Mouse (Mus musculus) heart, postnatal 0 days (tissue): ENCODE measurements around the gene Carmil1.

Experiments used
- CTCF ChIP-seq: IDR thresholded peaks from 2 replicates; pipeline ENCODE4 v1.5.1; 2016; ENCODE audit warnings: antibody characterized with exemption, control low read depth, low read depth
- EP300 ChIP-seq: IDR thresholded peaks from 2 replicates; pipeline ENCODE4 v1.6.1; 2016; ENCODE audit warnings: antibody characterized with exemption, low read depth

DNA sequence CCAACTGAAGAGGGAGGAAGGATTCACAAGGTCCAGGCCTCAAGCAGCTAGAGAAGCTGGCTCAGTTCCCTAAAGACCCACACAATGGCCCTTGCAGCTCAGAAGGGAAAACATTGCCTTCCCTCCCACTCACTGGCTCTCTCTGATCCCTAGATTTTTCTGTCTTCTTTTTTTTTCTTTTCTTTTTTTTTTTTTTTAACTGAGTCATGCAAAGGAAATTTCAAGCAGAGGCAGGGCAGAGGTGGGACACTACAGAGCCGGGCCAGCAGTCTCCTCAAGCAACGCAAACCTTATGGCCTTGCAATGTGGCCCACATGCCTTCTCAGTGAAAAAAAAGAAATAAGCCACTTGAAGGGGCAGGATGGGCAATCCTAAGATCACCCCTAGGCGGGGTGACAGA, 33.2 kb downstream of the Carmil1 start:
- TF ChIP-seq CTCF (no peak), EP300 (no peak)
